Mouse (Mus musculus): ENCODE results near the gene Usp16.

- TF ChIP-seq CTCF (IDR thresholded peaks at IDR 0.05; ENCODE audit: low read depth, low read length) (no peak), POLR2A (IDR thresholded peaks at IDR 0.05; ENCODE audit: extremely low read depth, insufficient read depth, low read length) (no peak)
Measured at GRCm38 (mm10) chr16:87488605-87489004, 34.1 kb downstream of the Usp16 start.

Data from liver, adult 2 months (tissue).